Mouse (Mus musculus) heart, embryonic 13.5 days (tissue): ENCODE results near the gene Meis1. TPM values are rescaled to one million over a fixed set of nuclear protein-coding genes. Genes with fewer than 3 reads are reported as not detected.

ENCODE experiments used
- ATAC-seq: fragments of 200-750 bp; cut with Nextera tagmentation; 2 replicates; pipeline ENCODE4 v1.8.0; 2017; ENCODE audit warnings: moderate TSS enrichment; ENCODE audit not compliant: insufficient number of reproducible peaks, low FRiP score, low TSS enrichment; ENCODE audit errors: extremely low read depth
- H3K27ac ChIP-seq: fragments of 300-500 bp; sonication (generic); replicated peaks from 2 replicates; pipeline ENCODE4 v1.5.1; 2015; ENCODE audit warnings: moderate library complexity, mild to moderate bottlenecking, inconsistent platforms
- H3K27me3 ChIP-seq: fragments of 300-500 bp; sonication (generic); replicated peaks from 2 replicates; pipeline ENCODE4 v1.6.1; 2015; ENCODE audit warnings: mild to moderate bottlenecking, inconsistent platforms
- H3K36me3 ChIP-seq: fragments of 300-500 bp; sonication (generic); 2 replicates; pipeline ENCODE4 v1.6.1; 2015; ENCODE audit warnings: mild to moderate bottlenecking, inconsistent platforms
- H3K4me1 ChIP-seq: fragments of 300-500 bp; sonication (generic); 2 replicates; pipeline ENCODE4 v1.6.1; 2015; ENCODE audit warnings: inconsistent platforms
- H3K4me2 ChIP-seq: fragments of 300-500 bp; sonication (generic); 2 replicates; pipeline ENCODE4 v1.6.1; 2015; ENCODE audit warnings: inconsistent platforms, mild to moderate bottlenecking, moderate library complexity
- H3K4me3 ChIP-seq: fragments of 300-500 bp; sonication (generic); 2 replicates; pipeline ENCODE4 v1.5.1; 2015; ENCODE audit warnings: moderate library complexity, mild to moderate bottlenecking, inconsistent platforms
- H3K9ac ChIP-seq: fragments of 300-500 bp; sonication (generic); 2 replicates; pipeline ENCODE4 v1.6.1; 2015; ENCODE audit warnings: inconsistent platforms, mild to moderate bottlenecking, moderate library complexity
- H3K9me3 ChIP-seq: fragments of 300-500 bp; sonication (generic); 2 replicates; pipeline ENCODE4 v1.6.1; 2016; ENCODE audit warnings: inconsistent platforms
- WGBS: fragments of 180-500 bp; shearing (Covaris S2); methylation state at CpG from one replicate; pipeline ENCODE4 v1.1.7; 2015; ENCODE audit warnings: mixed read lengths; 5-methylcytosine and 5-hydroxymethylcytosine counted together
- polyA plus RNA-seq: library from polyadenylated mRNA; unstranded; fragments of >200 nt; fragmentation: Nextera tagmentation; extraction: Ambion mirVana; gene quantifications from 2 replicates; pipeline ENCODE4 v1.2.1, GENCODE M21; 2015

The Meis1 gene
- polyA plus RNA-seq, 1 experiment from 2014 or later: 65.4 TPM

DNA sequence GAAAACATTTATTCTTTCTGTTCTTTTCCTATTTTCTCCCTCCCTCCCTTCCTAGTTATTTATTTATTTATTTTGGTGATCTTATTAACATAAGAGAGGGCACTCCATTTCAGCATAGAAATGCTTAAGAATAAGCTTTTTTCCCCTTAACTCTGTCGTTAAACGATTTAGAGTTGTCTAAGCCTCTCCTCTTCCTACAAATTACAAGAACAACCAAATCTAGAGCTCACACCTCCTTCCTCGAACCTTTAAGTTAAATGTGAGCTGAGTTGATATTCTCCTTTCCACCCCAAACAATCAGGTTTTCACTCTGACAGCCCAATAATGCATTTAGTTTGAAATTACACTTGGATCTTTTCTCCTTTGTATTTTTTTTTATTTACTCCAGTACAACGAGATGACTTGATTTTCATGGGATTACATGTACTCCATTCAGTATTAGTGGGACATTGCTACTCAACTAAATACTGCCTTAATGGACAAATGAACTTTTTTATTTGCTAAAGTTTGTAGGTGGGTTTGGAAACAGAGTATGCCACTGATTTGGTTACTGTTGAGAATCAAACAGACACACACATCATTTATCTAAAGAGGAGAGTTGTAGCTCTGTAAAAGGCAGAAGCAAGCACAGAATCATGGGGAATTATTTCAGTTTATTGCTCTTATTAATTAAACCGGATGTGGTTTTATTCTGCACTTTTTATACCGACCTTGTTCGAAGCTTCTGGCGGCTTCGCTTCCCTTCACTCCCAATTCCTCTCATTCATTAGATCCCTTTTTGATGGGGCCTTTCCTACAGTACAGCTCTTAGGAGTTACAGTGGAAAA lies 145.1 kb downstream of the Meis1 start:
- Histone ChIP-seq H3K9me3 (no peaks in the 10 kb centered on the region), H3K4me3 (peak overlapping the region; percentile 63; the same call in 1 of the 2 replicates), H3K27ac (0 out of 2 replicates have a peak overlapping the region, but pooled peaks have one; percentile 78), H3K4me2 (peak overlapping the region; percentile 94), H3K36me3 (no peaks in the 10 kb centered on the region), H3K27me3 (peaks cover 16% of the 10 kb centered on the region), H3K4me1 (peaks cover 35% of the 10 kb centered on the region), H3K9ac (peak overlapping the region; percentile 88)
- no peak for ATAC-seq
- WGBS: 28% methylated on average over 9 of the region's 9 CpGs

DNA sequence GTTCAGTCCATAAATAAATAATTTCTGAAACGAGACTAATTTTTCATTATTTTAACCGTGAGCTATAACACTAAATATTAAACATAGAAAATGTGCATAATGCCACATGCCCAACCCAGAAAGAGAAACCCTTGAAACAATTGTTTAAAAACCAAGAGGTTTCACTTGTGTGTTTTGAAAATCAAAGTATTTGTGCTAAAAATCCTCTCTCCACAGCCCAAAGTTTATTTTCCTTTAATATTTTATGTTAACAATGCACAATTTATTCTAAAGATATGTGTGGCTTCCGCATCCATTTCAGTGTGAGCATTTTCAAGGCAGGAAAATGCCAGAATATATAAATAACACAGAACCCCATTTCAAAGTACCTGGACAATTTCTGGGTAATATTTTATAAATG lies 146.0 kb downstream of the Meis1 start:
- 28% methylated on average over 3 of the region's 3 CpGs for WGBS
- Histone ChIP-seq H3K4me2 (peak overlapping the region; percentile 88), H3K36me3 (no peaks in the 10 kb centered on the region), H3K9ac (0 out of 2 replicates have a peak overlapping the region, but pooled peaks have one; percentile 86), H3K4me3 (peak overlapping the region; percentile 61; the same call in 1 of the 2 replicates), H3K4me1 (peaks cover 35% of the 10 kb centered on the region), H3K9me3 (no peaks in the 10 kb centered on the region), H3K27me3 (peaks cover 16% of the 10 kb centered on the region), H3K27ac (no peak overlapping the region)
- ATAC-seq: no peak

DNA sequence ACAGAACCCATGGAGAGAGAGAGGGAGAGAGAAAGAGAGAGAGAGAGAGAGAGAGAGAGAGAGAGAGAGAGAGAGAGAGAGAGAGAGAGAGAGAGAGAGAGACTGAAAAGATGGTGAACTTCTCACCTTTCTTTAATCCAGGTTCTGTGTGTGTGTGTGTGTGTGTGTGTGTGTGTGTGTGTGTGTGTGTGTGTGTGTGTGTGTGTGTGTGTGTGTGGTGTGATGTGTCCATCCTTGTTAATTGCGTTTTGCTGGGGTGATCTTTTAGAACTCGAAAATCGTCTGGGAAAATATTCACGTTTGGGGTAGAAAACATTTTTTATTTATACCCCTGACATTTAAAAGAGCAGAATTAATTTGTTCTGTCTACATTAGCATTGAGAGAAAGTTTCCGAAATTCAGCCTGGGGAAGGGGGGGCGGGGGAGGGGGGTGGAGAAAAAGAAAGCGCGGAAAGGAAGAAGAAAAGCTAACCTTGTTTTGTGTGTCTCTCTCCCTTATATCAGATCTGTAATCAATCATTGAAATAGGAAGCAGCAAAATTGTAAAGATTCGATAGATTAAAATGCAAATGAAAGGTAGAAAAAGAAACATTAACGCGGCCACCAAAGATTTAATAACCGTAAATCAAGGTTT lies 146.6 kb downstream of the Meis1 start:
- WGBS: 11% methylated on average over 12 of the region's 12 CpGs

DNA sequence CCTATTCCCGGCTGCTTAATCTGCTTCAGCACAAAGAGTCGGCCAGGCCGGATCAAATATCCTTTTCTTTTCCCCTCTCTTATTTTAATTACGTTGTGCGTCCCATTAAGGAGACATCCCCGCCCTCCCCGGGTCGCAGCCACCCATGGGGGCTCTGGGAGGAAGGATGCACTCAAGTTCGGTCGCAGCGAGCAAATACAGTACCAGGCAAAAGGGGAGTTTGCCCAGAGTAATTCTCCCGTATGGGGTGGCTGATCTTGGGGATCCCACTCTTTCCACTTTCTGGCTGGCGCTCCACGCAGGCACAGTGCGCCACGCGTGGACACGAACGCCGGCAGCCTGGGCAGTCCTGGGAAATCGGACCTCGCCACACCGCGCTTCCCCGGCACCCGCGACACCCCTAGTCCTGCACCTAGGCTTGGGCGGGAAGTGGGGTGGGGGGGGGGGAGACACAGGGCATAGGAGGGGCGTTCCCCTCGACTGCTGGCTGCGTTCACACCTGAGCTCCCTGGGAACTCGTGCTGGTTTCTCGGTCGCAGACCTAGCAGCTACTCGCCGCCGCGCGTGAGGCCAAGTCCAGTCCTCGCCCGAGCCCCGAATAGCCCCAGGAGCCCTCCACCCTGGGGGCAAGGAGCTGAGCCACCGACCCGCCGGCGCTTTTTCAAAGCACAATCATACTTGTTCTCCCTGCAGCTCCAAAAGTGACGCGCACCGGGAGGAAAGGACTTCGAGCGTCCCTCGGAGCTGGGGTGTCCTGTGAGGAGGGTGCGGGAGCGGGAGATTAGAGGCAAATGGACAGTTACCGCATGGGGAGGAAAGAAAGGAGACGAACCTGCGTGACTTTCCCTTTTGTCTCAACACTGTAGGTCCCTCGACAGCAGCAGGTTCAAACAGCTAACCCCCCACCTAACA lies 147.4 kb downstream of the Meis1 start:
- no peak for ATAC-seq
- WGBS: under 1% methylated on average over 58 of the region's 58 CpGs
- H3K27ac ChIP-seq: peak overlapping the region; percentile 73
- peak overlapping the region; percentile 88 for H3K4me2 ChIP-seq
- H3K4me1 ChIP-seq: peaks cover 31% of the 10 kb centered on the region
- H3K27me3 ChIP-seq: peaks cover 19% of the 10 kb centered on the region
- peak overlapping the region; percentile 86 for H3K9ac ChIP-seq
- no peaks in the 10 kb centered on the region for H3K36me3 ChIP-seq
- no peaks in the 10 kb centered on the region for H3K9me3 ChIP-seq
- H3K4me3 ChIP-seq: peak overlapping the region; percentile 61

More for the DNA sequence above, 146.6 kb downstream of the Meis1 start:
- peak overlapping the region; percentile 88 for H3K4me2 ChIP-seq
- H3K9me3 ChIP-seq: no peaks in the 10 kb centered on the region
- H3K27ac ChIP-seq: peak overlapping the region; percentile 73
- peaks cover 35% of the 10 kb centered on the region for H3K4me1 ChIP-seq
- peak overlapping the region; percentile 61 for H3K4me3 ChIP-seq
- peak overlapping the region; percentile 86 for H3K9ac ChIP-seq
- peaks cover 19% of the 10 kb centered on the region for H3K27me3 ChIP-seq
- no peaks in the 10 kb centered on the region for H3K36me3 ChIP-seq
- no peak for ATAC-seq

DNA sequence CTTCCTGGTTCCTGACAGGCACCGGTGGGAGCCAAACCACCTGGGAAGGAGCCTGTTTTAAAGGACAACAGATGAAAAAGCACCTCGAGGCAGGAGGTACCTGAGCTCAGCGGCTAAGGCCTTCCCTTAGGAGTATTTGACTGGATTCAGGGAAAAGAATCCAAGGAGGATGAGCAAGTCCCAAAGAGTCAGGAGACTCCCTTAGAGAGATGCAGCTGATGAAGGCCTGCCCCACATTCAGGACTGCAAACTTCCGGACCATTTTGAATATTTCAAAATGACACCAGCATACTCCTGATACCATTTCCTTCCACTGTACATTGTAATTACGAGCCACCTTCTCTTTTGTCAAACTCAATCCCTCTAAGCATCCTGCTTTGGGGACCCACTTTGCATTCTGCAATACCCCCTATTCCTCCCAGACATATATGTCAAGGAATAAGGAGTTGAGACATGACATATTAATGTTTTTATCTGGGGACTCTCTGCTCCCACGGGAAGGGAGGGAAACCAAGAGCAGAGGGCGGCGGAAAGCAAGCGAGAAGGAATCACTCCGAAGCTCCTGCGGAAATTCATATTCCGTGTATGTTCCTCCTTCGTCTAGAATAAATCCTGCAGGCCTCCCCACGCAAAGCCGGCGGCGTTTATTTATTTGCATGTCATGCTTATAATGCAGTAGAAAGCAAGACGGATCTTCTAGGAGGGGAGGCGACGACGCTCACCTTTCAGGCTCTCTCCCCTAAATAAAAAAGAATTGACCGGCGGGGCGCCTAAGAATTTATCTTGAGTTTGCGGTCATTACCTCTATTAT lies 148.5 kb downstream of the Meis1 start:
- Histone ChIP-seq H3K27ac (peak overlapping the region; percentile 39), H3K27me3 (peaks cover 19% of the 10 kb centered on the region), H3K9ac (peak overlapping the region; percentile 86), H3K4me3 (peak overlapping the region; percentile 61), H3K4me2 (peak overlapping the region; percentile 88), H3K4me1 (peaks cover 26% of the 10 kb centered on the region), H3K36me3 (no peaks in the 10 kb centered on the region), H3K9me3 (no peaks in the 10 kb centered on the region)
- ATAC-seq: no peak
- WGBS: 20% methylated on average over 25 of the region's 25 CpGs

DNA sequence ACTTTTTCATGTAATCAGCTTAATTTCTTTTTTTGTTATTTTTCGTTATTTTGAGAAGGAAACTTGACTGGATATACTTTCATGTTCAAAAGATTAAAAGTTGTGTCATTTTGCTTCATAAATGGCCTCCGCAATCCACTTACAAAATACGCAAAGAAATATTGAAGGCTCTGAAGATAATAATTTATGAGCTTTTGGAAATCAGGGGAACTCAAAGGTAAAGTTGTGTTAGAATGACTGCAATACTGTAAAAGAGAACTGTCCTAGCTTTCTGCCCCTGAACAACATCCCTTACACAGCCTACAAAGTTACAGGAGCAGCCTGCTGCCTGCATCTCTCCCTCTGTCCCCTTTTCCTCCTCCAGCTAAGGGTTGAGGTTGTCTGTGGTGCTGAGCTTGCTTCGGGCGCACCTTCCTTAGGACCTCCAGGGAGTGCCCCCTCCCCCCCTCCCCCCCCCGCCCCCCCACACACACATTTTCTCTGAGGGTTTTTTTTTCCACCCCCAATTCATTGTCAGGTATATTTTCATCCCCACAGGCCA lies 149.3 kb downstream of the Meis1 start:
- no peaks in the 10 kb centered on the region for H3K36me3 ChIP-seq
- H3K27ac ChIP-seq: no peak overlapping the region
- H3K27me3 ChIP-seq: peaks cover 19% of the 10 kb centered on the region
- no peak overlapping the region; the same call in 1 of the 2 replicates for H3K4me2 ChIP-seq
- no peak overlapping the region for H3K4me3 ChIP-seq
- peaks cover 18% of the 10 kb centered on the region for H3K4me1 ChIP-seq
- ATAC-seq: no peak
- 44% methylated on average over 5 of the region's 6 CpGs for WGBS
- no peaks in the 10 kb centered on the region for H3K9me3 ChIP-seq
- H3K9ac ChIP-seq: no peak overlapping the region

DNA sequence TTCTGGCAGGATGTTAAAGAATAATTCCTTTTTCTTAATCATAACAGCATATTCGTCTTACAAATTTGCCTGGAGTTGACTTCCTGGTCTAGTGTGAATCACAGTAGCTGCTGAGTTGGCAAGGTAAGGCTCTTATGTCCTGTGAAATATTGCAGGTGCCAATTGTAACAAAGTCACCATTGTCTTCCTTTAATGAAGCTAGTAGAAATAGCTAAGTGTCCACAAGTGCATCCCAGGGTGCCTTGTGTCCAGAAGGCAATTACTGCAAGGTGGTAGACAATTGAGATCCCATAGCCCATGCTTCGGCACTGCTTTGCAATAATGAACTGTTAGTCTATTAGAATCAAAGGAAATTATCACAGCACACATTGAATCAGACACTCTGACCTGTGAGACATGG lies 151.1 kb downstream of the Meis1 start:
- Histone ChIP-seq H3K9me3 (no peaks in the 10 kb centered on the region), H3K36me3 (0 out of 2 replicates have a peak, but pooled peaks cover 3% of the 10 kb centered on the region), H3K4me1 (peaks cover 12% of the 10 kb centered on the region; the same call in 1 of the 2 replicates), H3K27me3 (peaks cover 19% of the 10 kb centered on the region), H3K4me2 (no peak overlapping the region), H3K27ac (no peak overlapping the region), H3K4me3 (no peak overlapping the region), H3K9ac (no peak overlapping the region)
- no peak for ATAC-seq
- WGBS: 82% methylated on average over 2 of the region's 2 CpGs

DNA sequence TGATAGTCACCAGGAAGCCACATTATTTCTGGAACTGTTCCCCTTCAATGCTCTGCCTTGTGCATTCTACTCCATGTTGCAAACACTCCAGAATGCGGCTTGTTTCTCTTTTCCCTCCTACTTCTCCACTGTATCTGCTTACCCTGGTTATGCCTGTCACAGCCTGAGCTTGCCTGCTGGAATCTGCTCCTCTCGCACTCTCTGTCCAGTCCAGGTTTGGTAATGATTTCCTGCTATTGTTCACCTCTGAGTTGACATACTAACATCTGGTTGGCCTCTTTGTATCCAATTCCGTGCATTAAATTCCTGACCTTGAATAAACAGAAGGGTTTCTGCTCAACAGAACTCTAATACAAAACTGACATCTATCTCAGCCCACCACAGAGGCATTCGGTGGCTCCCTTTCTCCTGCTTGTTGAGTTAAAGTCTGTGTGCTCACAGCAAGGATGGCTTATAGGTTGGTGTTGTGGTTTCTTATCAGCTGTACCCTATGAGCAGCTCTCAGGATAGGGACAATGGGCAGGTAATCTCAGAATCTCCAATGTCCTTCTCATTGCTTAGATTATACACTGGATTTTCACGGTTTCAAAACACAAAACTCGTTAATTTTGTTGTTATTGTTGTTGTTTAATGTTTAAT lies 152.5 kb downstream of the Meis1 start:
- 0 out of 2 replicates have a peak, but pooled peaks cover 3% of the 10 kb centered on the region for H3K36me3 ChIP-seq
- ATAC-seq: no peak
- H3K4me2 ChIP-seq: no peak overlapping the region
- no peak overlapping the region for H3K9ac ChIP-seq
- peaks cover 9% of the 10 kb centered on the region; the same call in 1 of the 2 replicates for H3K4me1 ChIP-seq
- H3K27ac ChIP-seq: no peak overlapping the region
- peaks cover 15% of the 10 kb centered on the region for H3K27me3 ChIP-seq
- no peaks in the 10 kb centered on the region for H3K9me3 ChIP-seq
- WGBS: 51% methylated on average over 6 of the region's 6 CpGs
- H3K4me3 ChIP-seq: no peak overlapping the region

DNA sequence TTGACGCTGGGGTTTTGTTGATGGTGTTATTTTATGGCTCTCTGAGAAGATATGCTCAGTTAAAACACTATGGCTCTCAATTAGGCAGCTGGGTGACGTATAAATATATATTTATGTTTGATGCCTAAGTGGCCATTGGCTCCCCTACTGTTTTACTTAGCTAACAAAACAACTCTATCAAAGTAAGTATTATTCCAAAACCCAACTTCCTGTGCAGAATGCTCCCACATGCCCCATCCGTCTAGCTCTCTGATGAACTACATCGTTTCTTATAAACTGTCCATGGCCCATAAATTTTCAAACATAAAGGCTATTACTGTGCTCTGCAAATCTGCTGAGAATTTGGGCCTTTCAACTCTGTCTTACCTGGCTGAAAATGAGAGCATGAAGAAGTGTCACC lies 168.0 kb downstream of the Meis1 start:
- no peaks in the 10 kb centered on the region for H3K27me3 ChIP-seq
- no peak for ATAC-seq
- H3K27ac ChIP-seq: no peak overlapping the region
- H3K4me2 ChIP-seq: no peak overlapping the region
- no peaks in the 10 kb centered on the region for H3K9me3 ChIP-seq
- no peaks in the 10 kb centered on the region for H3K4me1 ChIP-seq
- no peak overlapping the region for H3K9ac ChIP-seq
- H3K36me3 ChIP-seq: no peaks in the 10 kb centered on the region
- WGBS: 67% methylated on average over 4 of the region's 4 CpGs
- no peak overlapping the region for H3K4me3 ChIP-seq

DNA sequence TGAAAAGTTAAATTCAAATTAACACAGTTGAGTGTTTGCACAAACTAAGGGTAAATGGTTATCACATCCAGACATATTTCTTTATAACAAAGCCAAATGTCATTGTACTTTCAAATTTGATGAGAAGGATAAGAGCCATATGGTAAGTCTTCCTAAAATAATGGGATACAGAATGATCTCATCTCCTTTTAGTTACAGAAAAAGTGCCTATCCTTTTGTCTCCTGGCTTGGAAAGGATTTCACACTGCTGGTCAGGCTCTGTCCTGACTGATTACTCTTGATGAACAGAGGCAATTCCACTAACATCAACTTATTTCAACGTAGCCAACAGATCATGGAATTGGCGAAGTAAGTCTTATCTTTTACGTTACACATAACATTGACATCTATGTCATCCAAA lies 171.1 kb downstream of the Meis1 start:
- Histone ChIP-seq H3K36me3 (no peaks in the 10 kb centered on the region), H3K4me2 (no peak overlapping the region), H3K27ac (no peak overlapping the region), H3K9ac (no peak overlapping the region), H3K27me3 (no peaks in the 10 kb centered on the region), H3K4me3 (no peak overlapping the region), H3K9me3 (no peaks in the 10 kb centered on the region), H3K4me1 (no peaks in the 10 kb centered on the region)
- WGBS: 76% methylated on average over 3 of the region's 3 CpGs
- no peak for ATAC-seq
